Mouse (Mus musculus) liver, embryonic 14.5 days (tissue): ENCODE measurements around the gene Klhl29.

Experiments
- CTCF ChIP-seq: IDR thresholded peaks from 2 replicates; pipeline ENCODE4 v1.5.1; 2016; ENCODE audit warnings: antibody characterized with exemption, low read depth, control low read depth
- EP300 ChIP-seq: IDR thresholded peaks from 2 replicates; pipeline ENCODE4 v1.6.1; 2016; ENCODE audit warnings: antibody characterized with exemption, low read depth

DNA sequence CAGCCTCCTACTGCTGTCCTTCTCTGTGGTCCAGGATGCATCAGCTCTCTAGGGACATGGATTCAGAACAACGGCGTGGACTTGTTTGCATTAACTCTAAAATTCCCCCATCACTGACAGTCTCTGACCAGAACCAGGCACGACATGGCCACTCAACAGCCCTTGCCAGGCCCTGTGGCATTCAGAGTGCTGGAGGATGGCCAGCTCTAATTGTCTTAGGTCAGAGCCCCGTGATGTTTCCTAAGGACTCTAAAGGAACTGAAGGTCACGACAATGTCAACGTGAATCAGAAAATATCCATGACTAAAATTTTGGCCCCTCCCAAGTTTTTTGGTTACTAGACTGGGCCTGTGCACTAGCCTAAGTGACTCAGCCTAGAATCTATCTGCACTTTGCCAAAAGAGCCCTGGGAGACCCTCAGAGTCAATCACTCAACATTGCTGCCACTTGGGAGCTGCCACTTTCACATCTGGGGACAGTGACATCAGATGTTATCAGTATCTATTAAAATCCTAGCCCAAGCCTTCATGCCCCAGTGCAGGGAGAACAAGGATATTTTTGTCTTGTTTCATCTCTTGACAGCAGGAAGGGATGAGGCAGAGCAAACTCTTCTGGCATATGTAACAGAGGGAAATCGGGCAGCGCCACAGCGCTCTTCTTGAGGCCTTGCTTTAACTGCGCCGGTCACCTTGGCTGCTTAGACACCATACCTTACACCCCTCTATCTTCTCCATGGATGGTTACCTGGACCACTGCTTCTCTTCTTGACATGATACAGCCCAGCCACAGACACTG is 24.8 kb downstream of the Klhl29 start:
- no peak for TF ChIP-seq CTCF
- no peak for TF ChIP-seq EP300
